8 mouse cellular contexts compared by ENCODE assay signal in genomic region chr2:25262291-25262767, GRCm38 (mm10). TPM values are rescaled to one million over a fixed set of nuclear protein-coding genes. Genes with fewer than 3 reads are reported as not detected.
DNase-seq lines count a peak whose midpoint lies in the region; ATAC-seq lines count a peak whose summit lies in the region.

Gene Tprn, plus strand, starts transcription at chr2:25262618.

- H3K27me3 ChIP-seq in hindbrain, embryonic 14.5 days (ENCODE audit: control insufficient read depth, insufficient read depth, low read length): 0 out of 2 replicates have a peak, but pooled peaks cover 6% of the 10 kb centered on the region

- DNase-seq in R1 (ENCODE audit: low read depth, low spot score): peak; percentile 100
- peak; percentile 97 to 98 for DNase-seq in cerebellum, postnatal 25 days
- peak; percentile 74 to 88 for DNase-seq in frontal cortex, postnatal 25 days (ENCODE audit: low spot score in 2 of 2)
- DNase-seq in hindbrain, embryonic 14.5 days (ENCODE audit: low spot score): peak; percentile 93
- DNase-seq in layer of hippocampus, postnatal 36 days: peak; percentile 92 to 93
- peak; percentile 99 for DNase-seq in lung, postnatal 36 days
- peak; percentile 98 for DNase-seq in retina, postnatal 1 day
- DNase-seq in urinary bladder, adult 18-20 months (ENCODE audit: low spot score in 2 of 2): peak; percentile 86 to 91

- under 1% methylated on average over 27 of the region's 39 CpGs for WGBS in hindbrain, embryonic 14.5 days

- no peaks in the 10 kb centered on the region for H3K36me3 ChIP-seq in hindbrain, embryonic 14.5 days (replicated peaks; ENCODE audit: control insufficient read depth, insufficient read depth)

- ATAC-seq in hindbrain, embryonic 14.5 days (ENCODE audit: low FRiP score): peak; percentile 98

- peak within 1 kb of the TSS; percentile 83 for H3K9ac ChIP-seq in hindbrain, embryonic 14.5 days

- H3K4me2 ChIP-seq in hindbrain, embryonic 14.5 days (replicated peaks): peak within 1 kb of the TSS; percentile 100

- peak within 1 kb of the TSS; percentile 80 for H3K27ac ChIP-seq in hindbrain, embryonic 14.5 days

- H3K9me3 ChIP-seq in hindbrain, embryonic 14.5 days (ENCODE audit: control insufficient read depth, low read length): no peaks in the 10 kb centered on the region

- H3K4me1 ChIP-seq in hindbrain, embryonic 14.5 days (replicated peaks; ENCODE audit: control insufficient read depth, insufficient read depth, low read length): peaks cover 41% of the 10 kb centered on the region

- peak within 1 kb of the TSS; percentile 84 for H3K4me3 ChIP-seq in hindbrain, embryonic 14.5 days (replicated peaks; ENCODE audit: low read length)

RNA-seq across cellular contexts. Expression of gene Tprn, which starts in this region (rescaled TPM):
- polyA plus RNA-seq in hindbrain, embryonic 14.5 days (2014; fragmentation: Nextera tagmentation; extraction: Ambion mirVana): 13.4 and 14.7 TPM in 2 replicates
- total RNA-seq in layer of hippocampus, postnatal 36 days (2021): 10 to 100 TPM; 19.4 to 23.1 TPM

Comparison
In these comparisons a context has a peak if more than half of its experiments do, and no peak if none do; other contexts are left out.
1. Peak in every context shown above with its lines: DNase-seq, ATAC-seq, H3K4me3 ChIP-seq and H3K27ac ChIP-seq.